Mouse (Mus musculus): ENCODE data around the gene Oasl2.

GRCm38 (mm10) chr5:114865279-114865678 is 31.5 kb upstream of the Oasl2 start:
- TF ChIP-seq EP300 (IDR thresholded peaks at IDR 0.05; ENCODE audit: low read depth) (no peak), CTCF (IDR thresholded peaks at IDR 0.05; ENCODE audit: low read depth) (no peak)

All from heart, postnatal 0 days (tissue).